Mouse (Mus musculus) neural tube, embryonic 11.5 days (tissue): ENCODE measurements around the gene Aup1. TPM values are rescaled to one million over a fixed set of nuclear protein-coding genes. Genes with fewer than 3 reads are reported as not detected.
A peak's percentile ranks its signal among the peaks of the same experiment; 100 is the strongest.

Experiments used
- ATAC-seq: fragments of 200-750 bp; cut with Nextera tagmentation; 2 replicates; pipeline ENCODE4 v1.8.0; 2017; ENCODE audit warnings: moderate number of reproducible peaks, mild to moderate bottlenecking, moderate TSS enrichment, moderate library complexity; ENCODE audit not compliant: insufficient read depth, low FRiP score, low TSS enrichment
- DNase-seq: peaks from one replicate; pipeline ENCODE4 v3.0.0-alpha.2; 2015; ENCODE audit warnings: low spot score
- H3K27ac ChIP-seq: fragments of 300-500 bp; sonication (generic); 2 replicates; pipeline ENCODE4 v1.5.1; 2014; ENCODE audit warnings: low read depth, mild to moderate bottlenecking, low read length
- H3K27me3 ChIP-seq: fragments of 300-500 bp; sonication (generic); 2 replicates; pipeline ENCODE4 v1.6.1; 2014; ENCODE audit warnings: mild to moderate bottlenecking, low read length, mixed read lengths; ENCODE audit not compliant: control insufficient read depth, insufficient read depth
- H3K36me3 ChIP-seq: fragments of 300-500 bp; sonication (generic); 2 replicates; pipeline ENCODE4 v1.6.1; 2014; ENCODE audit warnings: mild to moderate bottlenecking, low read length, moderate library complexity, mixed read lengths; ENCODE audit not compliant: control insufficient read depth, insufficient read depth
- H3K4me1 ChIP-seq: fragments of 300-500 bp; sonication (generic); 2 replicates; pipeline ENCODE4 v1.6.1; 2014; ENCODE audit warnings: low read length, mixed read lengths; ENCODE audit not compliant: control insufficient read depth, insufficient read depth
- H3K4me2 ChIP-seq: fragments of 300-500 bp; sonication (generic); 2 replicates; pipeline ENCODE4 v1.6.1; 2014; ENCODE audit warnings: low read depth, mild to moderate bottlenecking, moderate library complexity
- H3K4me3 ChIP-seq: fragments of 300-500 bp; sonication (generic); 2 replicates; pipeline ENCODE4 v1.5.1; 2014; ENCODE audit warnings: low read depth, low read length
- H3K9ac ChIP-seq: fragments of 300-500 bp; sonication (generic); 2 replicates; pipeline ENCODE4 v1.6.1; 2014; ENCODE audit warnings: mild to moderate bottlenecking, low read length
- H3K9me3 ChIP-seq: fragments of 300-500 bp; sonication (generic); 2 replicates; pipeline ENCODE4 v1.6.1; 2016; ENCODE audit warnings: low read length; ENCODE audit not compliant: control insufficient read depth
- WGBS: fragments of 180-500 bp; shearing (Covaris S2); extraction: QIAGEN DNeasy Blood & Tissue Kit; methylation state at CpG from one replicate; pipeline ENCODE4 v1.1.7; 2014; 5-methylcytosine and 5-hydroxymethylcytosine counted together
- polyA plus RNA-seq: library from polyadenylated mRNA; unstranded; fragments of >200 nt; fragmentation: Nextera tagmentation; extraction: Ambion mirVana; gene quantifications from 2 replicates; pipeline ENCODE4 v1.2.1, GENCODE M21; 2014

Aup1 gene
- polyA plus RNA-seq, 1 experiment from 2014 or later = 122 TPM

DNA sequence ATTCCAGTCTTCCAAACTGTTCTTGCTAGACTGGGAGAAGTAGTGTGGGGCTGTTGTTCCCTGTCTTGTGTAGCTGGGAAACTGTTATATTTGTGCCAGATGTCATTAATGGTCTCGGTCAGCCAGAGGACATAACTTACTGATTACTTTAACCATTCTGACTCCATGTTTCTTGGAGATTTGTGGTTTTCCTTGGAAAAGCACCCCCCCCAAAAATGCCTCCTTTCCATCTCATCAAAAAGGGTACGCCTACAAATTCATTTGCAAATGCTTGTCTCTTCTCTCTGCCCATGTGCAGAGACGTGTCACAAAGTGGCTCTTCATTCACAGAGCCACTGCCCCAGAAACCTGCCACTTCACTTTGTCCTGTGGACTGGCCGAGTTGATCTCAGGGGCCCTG lies 29.9 kb upstream of the Aup1 start:
- no peak for ATAC-seq
- Histone ChIP-seq H3K9me3 (no peaks in the 10 kb centered on the region), H3K4me2 (no peak overlapping the region), H3K27me3 (0 out of 2 replicates have a peak, but pooled peaks cover 4% of the 10 kb centered on the region), H3K4me3 (no peak overlapping the region), H3K27ac (no peak overlapping the region), H3K36me3 (no peaks in the 10 kb centered on the region), H3K4me1 (no peaks in the 10 kb centered on the region), H3K9ac (no peak overlapping the region)
- DNase-seq = no peak
- WGBS = 78% methylated on average over 4 of the region's 4 CpGs

DNA sequence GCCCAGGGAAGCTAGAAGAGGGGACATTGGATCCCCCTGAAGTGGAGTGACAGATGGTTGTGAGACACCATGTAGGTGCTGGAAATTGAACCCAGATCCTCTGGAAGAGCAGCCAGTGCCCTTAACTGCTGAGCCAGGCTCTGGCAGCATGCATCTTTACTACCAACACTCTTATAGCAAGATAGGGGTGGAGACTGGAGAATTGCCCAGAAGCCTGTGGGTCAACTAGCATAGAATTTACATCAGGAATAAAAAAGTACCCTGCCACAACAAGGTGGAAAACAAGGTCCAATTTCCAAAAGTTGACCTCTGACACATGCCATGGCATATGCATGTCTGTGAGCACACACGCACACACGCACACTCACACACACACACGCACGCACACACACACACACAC lies 29.1 kb upstream of the Aup1 start:
- no peaks in the 10 kb centered on the region for H3K36me3 ChIP-seq
- no peak overlapping the region for H3K27ac ChIP-seq
- no peak overlapping the region for H3K9ac ChIP-seq
- H3K4me3 ChIP-seq = no peak overlapping the region
- ATAC-seq = no peak
- no peak overlapping the region for H3K4me2 ChIP-seq
- no peak for DNase-seq
- no peaks in the 10 kb centered on the region for H3K9me3 ChIP-seq
- H3K4me1 ChIP-seq = no peaks in the 10 kb centered on the region
- H3K27me3 ChIP-seq = 0 out of 2 replicates have a peak, but pooled peaks cover 6% of the 10 kb centered on the region
- WGBS = 93% methylated on average over 2 of the region's 4 CpGs

DNA sequence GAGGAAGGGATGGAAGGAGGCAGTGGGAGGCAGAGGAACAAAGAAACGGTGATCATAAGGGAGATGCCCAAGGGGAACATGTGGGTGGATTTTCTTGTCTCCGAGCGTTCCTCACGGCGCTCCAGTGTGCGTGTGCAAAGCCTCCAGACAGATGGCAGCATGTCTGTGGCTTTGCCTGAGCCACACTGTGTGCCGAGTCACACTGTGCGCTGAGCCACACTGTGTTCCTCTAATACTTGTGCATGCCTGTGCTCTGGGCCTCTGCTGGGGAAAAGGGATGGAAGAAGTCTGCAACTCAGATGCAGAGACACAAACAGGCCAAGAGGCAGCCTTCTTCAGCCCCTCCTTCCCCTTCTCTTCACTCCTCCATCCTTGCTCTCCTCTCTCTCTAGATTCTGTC lies 27.0 kb upstream of the Aup1 start:
- no peaks in the 10 kb centered on the region for H3K36me3 ChIP-seq
- no peak for ATAC-seq
- H3K27ac ChIP-seq = no peak overlapping the region
- peaks cover 2% of the 10 kb centered on the region; the same call in 1 of the 2 replicates for H3K4me1 ChIP-seq
- H3K4me2 ChIP-seq = no peak overlapping the region
- DNase-seq = no peak
- WGBS = 67% methylated on average over 8 of the region's 8 CpGs
- peaks cover 20% of the 10 kb centered on the region for H3K27me3 ChIP-seq
- H3K9ac ChIP-seq = no peak overlapping the region
- H3K9me3 ChIP-seq = no peaks in the 10 kb centered on the region
- H3K4me3 ChIP-seq = no peak overlapping the region

DNA sequence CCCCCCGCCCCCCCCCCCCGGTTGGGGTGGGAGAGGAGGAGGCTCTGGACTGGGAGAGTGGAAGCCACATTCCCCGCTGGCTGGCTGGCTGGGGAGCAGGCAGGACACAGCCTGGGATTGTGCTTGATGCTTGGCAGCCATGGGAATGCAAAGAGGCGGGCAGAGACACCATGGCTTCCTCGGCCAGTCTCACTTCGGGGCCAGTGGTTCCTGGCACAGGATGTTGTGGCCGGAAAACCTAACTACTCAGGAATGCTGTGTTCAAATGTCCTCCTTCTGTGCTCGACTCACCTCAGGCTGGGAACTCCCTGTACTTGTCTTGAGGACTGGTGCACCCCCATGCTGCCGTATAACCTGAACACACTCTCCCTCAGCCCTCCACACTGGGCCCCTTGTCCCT lies 26.6 kb upstream of the Aup1 start:
- Histone ChIP-seq H3K27me3 (peaks cover 22% of the 10 kb centered on the region), H3K27ac (no peak overlapping the region), H3K9ac (no peak overlapping the region), H3K36me3 (no peaks in the 10 kb centered on the region), H3K4me3 (no peak overlapping the region), H3K9me3 (no peaks in the 10 kb centered on the region), H3K4me1 (peaks cover 5% of the 10 kb centered on the region; the same call in 1 of the 2 replicates), H3K4me2 (no peak overlapping the region)
- WGBS = 59% methylated on average over 8 of the region's 9 CpGs
- ATAC-seq (no peak), DNase-seq (no peak)

DNA sequence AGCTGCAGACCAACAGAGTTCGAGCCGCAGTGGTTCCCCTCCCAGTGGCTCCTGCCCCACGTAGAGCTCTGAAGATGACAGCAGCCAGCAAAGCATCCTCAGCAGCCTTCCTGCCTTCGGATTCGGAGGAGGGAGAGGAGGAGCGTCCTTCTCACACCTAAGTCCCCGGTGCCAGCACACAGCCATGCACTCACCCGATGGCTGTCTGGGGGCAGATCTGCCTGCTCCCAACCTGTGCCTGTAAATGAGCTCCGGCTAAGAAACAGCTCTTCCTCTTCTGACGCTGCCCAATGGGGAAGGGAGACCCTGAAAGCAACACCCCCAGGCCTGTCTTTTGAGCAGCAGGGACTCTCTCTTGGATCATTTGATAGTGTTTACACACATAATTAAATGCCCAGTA lies 24.5 kb upstream of the Aup1 start:
- no peak for ATAC-seq

DNA sequence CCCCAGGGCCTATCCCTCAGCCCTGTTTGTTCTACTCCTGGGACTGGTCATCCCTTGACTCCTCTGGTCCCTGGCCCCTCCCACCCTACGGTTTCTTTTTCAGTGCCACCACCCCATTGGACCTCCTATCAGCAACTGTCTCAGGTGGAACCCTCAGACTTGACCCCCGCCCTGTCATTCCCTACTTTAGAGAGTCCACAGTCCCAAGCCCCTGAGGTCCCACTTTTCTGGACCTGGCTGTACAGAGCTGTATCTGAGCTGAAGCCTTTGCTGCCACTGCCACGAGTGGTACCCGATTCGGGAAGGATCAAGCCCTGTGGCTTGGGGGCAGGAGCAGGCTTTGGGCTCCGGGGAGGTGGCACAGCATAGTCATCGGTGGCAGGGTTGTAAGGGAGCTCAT lies 23.2 kb upstream of the Aup1 start:
- Histone ChIP-seq H3K9me3 (no peaks in the 10 kb centered on the region), H3K4me1 (peaks cover 7% of the 10 kb centered on the region; the same call in 1 of the 2 replicates), H3K4me2 (no peak overlapping the region), H3K36me3 (no peaks in the 10 kb centered on the region), H3K27me3 (peaks cover 22% of the 10 kb centered on the region), H3K27ac (no peak overlapping the region), H3K4me3 (no peak overlapping the region), H3K9ac (no peak overlapping the region)
- ATAC-seq (no peak), DNase-seq (no peak)
- 70% methylated on average over 7 of the region's 7 CpGs for WGBS

More for the DNA sequence above, 24.5 kb upstream of the Aup1 start:
- H3K27ac ChIP-seq = no peak overlapping the region
- H3K27me3 ChIP-seq = peaks cover 22% of the 10 kb centered on the region
- H3K9ac ChIP-seq = no peak overlapping the region
- no peak overlapping the region for H3K4me2 ChIP-seq
- H3K4me3 ChIP-seq = no peak overlapping the region
- no peaks in the 10 kb centered on the region for H3K36me3 ChIP-seq
- H3K9me3 ChIP-seq = no peaks in the 10 kb centered on the region
- DNase-seq = no peak
- peaks cover 7% of the 10 kb centered on the region; the same call in 1 of the 2 replicates for H3K4me1 ChIP-seq
- WGBS = 22% methylated on average over 10 of the region's 10 CpGs

DNA sequence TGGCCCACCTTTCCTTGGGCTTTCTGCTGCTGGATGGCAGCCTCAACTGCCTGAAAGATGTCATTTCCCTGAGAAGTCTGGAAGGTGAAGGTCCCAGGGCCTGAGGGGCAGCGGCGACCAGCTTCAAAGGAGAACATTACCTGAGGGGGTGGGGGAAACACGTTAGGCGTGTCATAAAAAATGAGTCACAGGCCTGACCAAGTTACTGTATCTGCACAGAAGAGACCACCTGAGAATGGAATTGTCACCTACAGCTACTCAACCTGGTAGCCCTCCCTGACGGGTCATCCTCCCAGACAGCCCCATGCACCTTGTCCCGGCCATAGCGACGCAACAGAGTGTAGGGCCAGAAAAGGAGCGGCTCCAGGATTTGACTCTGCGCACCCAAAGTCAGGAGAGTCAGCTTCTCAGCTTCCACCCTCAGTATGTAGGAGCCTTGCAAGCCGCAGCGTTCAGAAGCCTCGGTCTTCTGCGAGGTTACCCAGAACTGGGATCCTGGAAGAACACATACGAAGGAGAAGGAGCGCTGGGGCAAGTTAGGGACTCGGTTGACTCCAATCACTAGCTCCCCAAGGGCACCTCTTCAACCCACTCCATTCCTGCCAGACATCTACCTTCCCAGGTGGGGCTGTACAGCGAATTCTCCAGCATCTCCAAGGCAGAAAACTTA lies 22.3 kb upstream of the Aup1 start:
- Histone ChIP-seq H3K27ac (no peak overlapping the region), H3K27me3 (peaks cover 22% of the 10 kb centered on the region), H3K9ac (no peak overlapping the region), H3K4me3 (peak overlapping the region; percentile 46), H3K4me2 (peak overlapping the region; percentile 85), H3K9me3 (no peaks in the 10 kb centered on the region), H3K36me3 (no peaks in the 10 kb centered on the region), H3K4me1 (peaks cover 7% of the 10 kb centered on the region; the same call in 1 of the 2 replicates)
- ATAC-seq (no peak), DNase-seq (no peak)
- 18% methylated on average over 18 of the region's 18 CpGs for WGBS

DNA sequence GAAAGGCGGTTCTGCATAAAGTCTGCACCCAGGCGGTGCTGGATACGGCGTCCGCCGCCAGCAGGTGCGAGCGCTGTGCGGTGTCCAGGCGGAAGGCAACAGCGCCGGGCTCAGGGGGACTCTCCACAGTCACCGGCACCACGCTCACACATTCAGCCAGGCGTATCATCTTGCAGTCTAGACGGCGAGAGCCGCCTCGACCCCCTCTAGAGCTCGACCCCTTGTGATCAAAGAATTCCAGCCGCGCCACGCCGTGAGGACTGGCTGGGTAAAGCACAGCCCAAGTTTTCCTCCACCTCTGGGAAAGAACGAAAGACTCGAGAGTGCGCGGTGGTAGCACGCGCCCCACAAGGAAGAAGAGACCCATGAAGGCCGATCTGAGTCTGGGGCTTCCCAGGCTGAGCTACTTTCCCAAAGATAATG lies 21.5 kb upstream of the Aup1 start:
- Histone ChIP-seq H3K27me3 (peaks cover 22% of the 10 kb centered on the region), H3K4me3 (peak overlapping the region; percentile 46), H3K27ac (no peak overlapping the region), H3K4me2 (peak overlapping the region; percentile 85), H3K9ac (peak overlapping the region; percentile 47), H3K4me1 (peaks cover 7% of the 10 kb centered on the region; the same call in 1 of the 2 replicates), H3K9me3 (no peaks in the 10 kb centered on the region), H3K36me3 (no peaks in the 10 kb centered on the region)
- DNase-seq (peak; percentile 66), ATAC-seq (peak; percentile 69)
- WGBS = under 1% methylated on average over 31 of the region's 31 CpGs
